ENCODE assay signal across 16 mouse cellular contexts in the genomic region with DNA sequence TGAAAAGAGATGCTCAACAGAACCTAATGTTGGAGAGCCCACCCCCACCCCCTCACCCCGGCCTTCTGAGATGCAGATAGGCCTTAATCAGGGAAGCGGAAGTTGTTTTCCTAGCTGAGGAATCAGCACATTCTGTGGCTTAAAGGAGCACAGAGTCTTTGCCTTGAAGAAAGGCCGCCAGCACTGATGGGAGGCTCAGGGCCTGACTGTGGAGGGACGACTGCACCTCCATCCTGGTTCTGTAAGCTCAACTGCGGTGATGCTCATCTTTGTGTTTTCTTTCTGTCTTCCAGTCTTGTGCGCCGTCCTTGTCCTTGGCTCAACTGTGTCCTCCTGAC. TPM values are rescaled to one million over a fixed set of nuclear protein-coding genes. Genes with fewer than 3 reads are reported as not detected.
DNase-seq lines count a peak whose midpoint lies in the region; ATAC-seq and TF ChIP-seq lines count a peak whose summit lies in the region.
"Had no signal": no experiment of that assay in that cellular context is flagged by ENCODE, and none has a peak within 500 bp of the region (broad histone marks: within the 10 kb centered on the region; RNA-seq: fewer than 3 reads in every experiment).

No protein-coding gene starts in this region.

- no peak for DNase-seq in heart, postnatal 10 days
- no peak for DNase-seq in liver, postnatal 0 days
- peak; percentile 79 for DNase-seq in R1 (ENCODE audit: low read depth, low spot score)
- no peak for DNase-seq in left cerebral cortex, adult 2 months (ENCODE audit: extremely low spot score in 1 of 2, low spot score in 2 of 2)
- DNase-seq: adrenal gland, postnatal 10 days; cerebellum, adult 2 months; forebrain, postnatal 0 days; kidney, adult 18-20 months; kidney, postnatal 25 days had no signal

- H3K27me3 ChIP-seq in heart, embryonic 15.5 days, result no peaks in the 10 kb centered on the region
- H3K27me3 ChIP-seq in liver, postnatal 0 days (ENCODE audit: insufficient read depth, low read length), result no peaks in the 10 kb centered on the region
- H3K27me3 ChIP-seq in liver, embryonic 12.5 days (replicated peaks), result peaks cover 27% of the 10 kb centered on the region
- H3K27me3 ChIP-seq: embryonic facial prominence, embryonic 12.5 days; limb, embryonic 15.5 days; stomach, embryonic 15.5 days had no signal

- H3K4me2 ChIP-seq in heart, embryonic 15.5 days, result no peak overlapping the region
- H3K4me2 ChIP-seq in liver, postnatal 0 days (ENCODE audit: low read depth, low read length), result no peak overlapping the region
- H3K4me2 ChIP-seq in liver, embryonic 12.5 days, result no peak overlapping the region
- H3K4me2 ChIP-seq: embryonic facial prominence, embryonic 12.5 days; limb, embryonic 15.5 days; stomach, embryonic 15.5 days had no signal

- TF ChIP-seq EP300 in liver, postnatal 0 days (IDR thresholded peaks at IDR 0.05; ENCODE audit: low read depth), result no peak

- H3K4me3 ChIP-seq in heart, embryonic 15.5 days, result no peak overlapping the region
- H3K4me3 ChIP-seq in liver, postnatal 0 days (ENCODE audit: low read depth, low read length), result no peak overlapping the region
- H3K4me3 ChIP-seq in liver, embryonic 12.5 days, result no peak overlapping the region
- no peak overlapping the region for H3K4me3 ChIP-seq in olfactory bulb, adult 2 months (ENCODE audit: insufficient read depth, low read depth, low read length)
- no peak overlapping the region for H3K4me3 ChIP-seq in left cerebral cortex, adult 2 months
- H3K4me3 ChIP-seq: embryonic facial prominence, embryonic 12.5 days; limb, embryonic 15.5 days; stomach, embryonic 15.5 days had no signal

- no peak for TF ChIP-seq POLR2A in olfactory bulb, adult 2 months (IDR thresholded peaks at IDR 0.05; ENCODE audit: insufficient read depth, low read depth, low read length)

- ATAC-seq in heart, embryonic 15.5 days (replicated peaks; ENCODE audit: insufficient number of reproducible peaks, insufficient read depth, low FRiP score, low read depth), result no peak
- ATAC-seq in liver, postnatal 0 days, result no peak
- no peak for ATAC-seq in liver, embryonic 12.5 days
- ATAC-seq: forebrain, postnatal 0 days; midbrain, embryonic 16.5 days had no signal

- 53% methylated on average over 7 of the region's 7 CpGs for WGBS in heart, embryonic 15.5 days
- WGBS in liver, postnatal 0 days (ENCODE audit: insufficient replicate concordance), result 67% methylated on average over 7 of the region's 7 CpGs
- WGBS in liver, embryonic 12.5 days (ENCODE audit: insufficient replicate concordance), result 46% methylated on average over 7 of the region's 7 CpGs
- 61% methylated on average over 7 of the region's 7 CpGs for WGBS in olfactory bulb, adult 2 months

- H3K36me3 ChIP-seq in heart, embryonic 15.5 days, result no peaks in the 10 kb centered on the region
- no peaks in the 10 kb centered on the region for H3K36me3 ChIP-seq in liver, postnatal 0 days (replicated peaks; ENCODE audit: insufficient read depth, low read length)
- H3K36me3 ChIP-seq in liver, embryonic 12.5 days, result no peaks in the 10 kb centered on the region
- H3K36me3 ChIP-seq: embryonic facial prominence, embryonic 12.5 days; limb, embryonic 15.5 days; stomach, embryonic 15.5 days had no signal

- H3K4me1 ChIP-seq in heart, embryonic 15.5 days (replicated peaks), result peaks cover 42% of the 10 kb centered on the region
- peaks cover 16% of the 10 kb centered on the region for H3K4me1 ChIP-seq in liver, postnatal 0 days (ENCODE audit: insufficient read depth)
- peaks cover 31% of the 10 kb centered on the region for H3K4me1 ChIP-seq in liver, embryonic 12.5 days
- H3K4me1 ChIP-seq in olfactory bulb, adult 2 months (ENCODE audit: control insufficient read depth, insufficient read depth, low read length), result peaks cover 26% of the 10 kb centered on the region

- TF ChIP-seq CTCF in liver, postnatal 0 days (IDR thresholded peaks at IDR 0.05; ENCODE audit: low read depth), result no peak
- TF ChIP-seq CTCF in olfactory bulb, adult 2 months (IDR thresholded peaks at IDR 0.05; ENCODE audit: insufficient read depth, low read depth, low read length), result no peak
- TF ChIP-seq CTCF in left cerebral cortex, adult 2 months (IDR thresholded peaks at IDR 0.05), result no peak

- no peaks in the 10 kb centered on the region for H3K9me3 ChIP-seq in heart, embryonic 15.5 days (replicated peaks)
- H3K9me3 ChIP-seq in liver, postnatal 0 days (ENCODE audit: low read length), result no peaks in the 10 kb centered on the region
- no peaks in the 10 kb centered on the region for H3K9me3 ChIP-seq in liver, embryonic 12.5 days (replicated peaks)
- H3K9me3 ChIP-seq: embryonic facial prominence, embryonic 12.5 days; limb, embryonic 15.5 days; stomach, embryonic 15.5 days had no signal

- H3K27ac ChIP-seq in heart, embryonic 15.5 days, result 0 out of 2 replicates have a peak overlapping the region, but pooled peaks have one; percentile 6
- 0 out of 2 replicates have a peak overlapping the region, but pooled peaks have one; percentile 41 for H3K27ac ChIP-seq in liver, postnatal 0 days (ENCODE audit: low read depth)
- no peak overlapping the region for H3K27ac ChIP-seq in liver, embryonic 12.5 days
- H3K27ac ChIP-seq in olfactory bulb, adult 2 months (ENCODE audit: insufficient read depth, low read depth, low read length), result peak overlapping the region; percentile 48; the same call in 1 of the 2 replicates
- no peak overlapping the region for H3K27ac ChIP-seq in left cerebral cortex, adult 2 months
- H3K27ac ChIP-seq: embryonic facial prominence, embryonic 12.5 days; limb, embryonic 15.5 days; stomach, embryonic 15.5 days had no signal

- intact Hi-C loops in heart, postnatal 10 days (cut with DNase I), result no loop called here
- intact Hi-C loops in left cerebral cortex, adult 2 months (cut with DNase I), result no loop called here

- H3K9ac ChIP-seq in heart, embryonic 15.5 days, result no peak overlapping the region
- H3K9ac ChIP-seq in liver, postnatal 0 days (replicated peaks), result no peak overlapping the region
- H3K9ac ChIP-seq in liver, embryonic 12.5 days, result no peak overlapping the region
- H3K9ac ChIP-seq: embryonic facial prominence, embryonic 12.5 days; forebrain, postnatal 0 days; limb, embryonic 15.5 days; stomach, embryonic 15.5 days had no signal

RNA-seq across cellular contexts. Expression of a gene that starts 11.8 kb away (rescaled TPM):
- polyA plus RNA-seq in heart, embryonic 15.5 days (2015; fragmentation: Nextera tagmentation; extraction: Ambion mirVana), result 17.6 and 22.3 TPM in 2 replicates
- total RNA-seq in heart, postnatal 10 days (2021), result 10 to 100 TPM; 41.0 to 41.2 TPM
- polyA plus RNA-seq in liver, postnatal 0 days (2015; fragmentation: Nextera tagmentation; extraction: Ambion mirVana), result 17.5 and 19.7 TPM in 2 replicates
- polyA plus RNA-seq in liver, embryonic 12.5 days (2016; fragmentation: Nextera tagmentation; extraction: Ambion mirVana), result 47.5 and 52.3 TPM in 2 replicates
- 406 TPM in 1 of 2 replicates, not detected in the other for polyA plus RNA-seq in olfactory bulb, adult 2 months (2012; ENCODE audit: insufficient read depth, insufficient read length, low replicate concordance, missing spikeins)
- 100 to 1,000 TPM; 133 to 156 TPM for total RNA-seq in left cerebral cortex, adult 2 months (2021)

RNA-seq across cellular contexts. Expression of a gene that starts 12.1 kb away (rescaled TPM):
- polyA plus RNA-seq in heart, embryonic 15.5 days (2015; fragmentation: Nextera tagmentation; extraction: Ambion mirVana), result 50.7 and 56.2 TPM in 2 replicates
- total RNA-seq in heart, postnatal 10 days (2021), result 10 to 100 TPM; 30.0 to 32.2 TPM
- polyA plus RNA-seq in liver, postnatal 0 days (2015; fragmentation: Nextera tagmentation; extraction: Ambion mirVana), result 27.3 and 27.4 TPM in 2 replicates
- polyA plus RNA-seq in liver, embryonic 12.5 days (2016; fragmentation: Nextera tagmentation; extraction: Ambion mirVana), result 40.3 and 40.9 TPM in 2 replicates
- not detected in 2 replicates for polyA plus RNA-seq in olfactory bulb, adult 2 months (2012; ENCODE audit: insufficient read depth, insufficient read length, low replicate concordance, missing spikeins)
- total RNA-seq in left cerebral cortex, adult 2 months (2021), result 100 to 1,000 TPM; 107 to 108 TPM

RNA-seq across cellular contexts. Expression of a gene that starts 52.3 kb away (rescaled TPM):
- polyA plus RNA-seq in heart, embryonic 15.5 days (2015; fragmentation: Nextera tagmentation; extraction: Ambion mirVana), result 10.7 and 12.3 TPM in 2 replicates
- total RNA-seq in heart, postnatal 10 days (2021), result 1 to 10 TPM; 5.1 to 9.8 TPM
- 12.4 and 14.2 TPM in 2 replicates for polyA plus RNA-seq in liver, postnatal 0 days (2015; fragmentation: Nextera tagmentation; extraction: Ambion mirVana)
- polyA plus RNA-seq in liver, embryonic 12.5 days (2016; fragmentation: Nextera tagmentation; extraction: Ambion mirVana), result 48.4 and 54.9 TPM in 2 replicates
- polyA plus RNA-seq in olfactory bulb, adult 2 months (2012; ENCODE audit: insufficient read depth, insufficient read length, low replicate concordance, missing spikeins), result not detected in 2 replicates
- 10 to 100 TPM; 23.8 to 28.9 TPM for total RNA-seq in left cerebral cortex, adult 2 months (2021)

Comparison
In these comparisons a context has a peak if more than half of its experiments do, and no peak if none do; other contexts are left out.
1. H3K27ac ChIP-seq: peak in heart, embryonic 15.5 days (single experiment), liver, postnatal 0 days (single experiment) and olfactory bulb, adult 2 months (single experiment); none in liver, embryonic 12.5 days (single experiment) and left cerebral cortex, adult 2 months (single experiment).